Mouse (Mus musculus) frontal cortex, adult (tissue): ENCODE data around the gene Hscb.
"Not testable (repeated sequence)": the region's sequence is repeated elsewhere in the genome, so short reads cannot be mapped to it uniquely, and the experiment has no call there.

Experiments
- ATAC-seq: cut with Nextera tagmentation; 2 replicates; pipeline ENCODE4 v1.9.2; 2017; ENCODE audit warnings: mild to moderate bottlenecking, moderate library complexity, mixed read lengths; ENCODE audit not compliant: low TSS enrichment

Gene Hscb

GRCm38 (mm10) chr5:110839678-110840365 lies at the start of gene Hscb, which contains the start of gene Chek2:
Hscb (minus strand) TSS chr5:110839777.
Chek2 (plus strand) TSS chr5:110839979.
- peak; percentile 100 for ATAC-seq

GRCm38 (mm10) chr5:110888596-110888995 lies 49.0 kb upstream of the Hscb start:
- no peak for ATAC-seq

GRCm38 (mm10) chr5:110879584-110880374 lies 40.2 kb upstream of the Hscb start, which contains the start of gene Ttc28:
Ttc28 (plus strand) TSS chr5:110879803.
- ATAC-seq: peak; percentile 96

GRCm38 (mm10) chr5:110879042-110879441 lies 39.5 kb upstream of the Hscb start:
- ATAC-seq: no peak

GRCm38 (mm10) chr5:110878526-110878925 lies 38.9 kb upstream of the Hscb start:
- ATAC-seq: not testable (repeated sequence)

- no peak for ATAC-seq
Measured at GRCm38 (mm10) chr5:110877666-110878505, 38.3 kb upstream of the Hscb start.

DNA sequence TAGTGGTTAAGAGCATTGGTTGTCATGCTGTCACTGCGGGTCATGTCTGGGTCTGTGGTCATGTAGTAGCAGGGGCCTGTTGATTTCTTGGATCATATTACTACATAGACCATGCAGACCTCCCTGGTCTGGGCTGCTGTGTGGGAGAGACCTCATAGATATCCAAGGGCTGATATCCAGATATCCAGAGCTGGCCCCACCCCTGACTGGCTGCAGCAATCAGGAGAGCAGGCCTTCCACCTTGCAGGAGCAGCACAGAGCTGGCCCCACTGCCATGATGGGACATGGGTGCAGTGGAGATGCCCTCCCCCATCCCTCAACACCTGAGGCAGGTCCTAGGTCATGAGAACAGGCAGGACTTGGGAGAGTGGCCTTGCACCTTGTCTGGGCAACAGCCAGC lies 35.7 kb upstream of the Hscb start:
- no peak for ATAC-seq

DNA sequence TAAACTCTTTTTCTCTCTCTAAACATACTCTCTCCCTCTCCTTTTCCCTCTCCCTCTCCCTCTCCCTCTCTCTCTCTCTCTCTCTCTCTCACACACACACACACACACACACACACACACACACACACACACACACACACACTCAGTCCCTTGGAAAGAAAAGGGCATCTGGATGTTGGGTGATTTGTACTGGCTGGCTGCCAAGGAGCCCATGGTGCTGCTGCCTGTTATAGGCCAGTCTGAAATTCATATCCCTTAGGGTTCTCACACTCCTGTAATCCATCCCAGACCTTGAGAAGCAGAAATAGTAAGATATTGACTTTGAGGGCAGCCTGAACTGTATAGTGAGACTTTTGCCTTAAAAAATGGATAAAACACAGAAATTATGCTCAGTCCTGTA lies 35.1 kb upstream of the Hscb start:
- ATAC-seq: no peak

GRCm38 (mm10) chr5:110873160-110873559 lies 33.6 kb upstream of the Hscb start:
- ATAC-seq: no peak

- ATAC-seq: no peak
Measured at GRCm38 (mm10) chr5:110869242-110869669, 29.7 kb upstream of the Hscb start.

GRCm38 (mm10) chr5:110868460-110868859 lies 28.9 kb upstream of the Hscb start:
- ATAC-seq: no peak

GRCm38 (mm10) chr5:110860445-110860844 lies 20.9 kb upstream of the Hscb start:
- ATAC-seq: no peak

DNA sequence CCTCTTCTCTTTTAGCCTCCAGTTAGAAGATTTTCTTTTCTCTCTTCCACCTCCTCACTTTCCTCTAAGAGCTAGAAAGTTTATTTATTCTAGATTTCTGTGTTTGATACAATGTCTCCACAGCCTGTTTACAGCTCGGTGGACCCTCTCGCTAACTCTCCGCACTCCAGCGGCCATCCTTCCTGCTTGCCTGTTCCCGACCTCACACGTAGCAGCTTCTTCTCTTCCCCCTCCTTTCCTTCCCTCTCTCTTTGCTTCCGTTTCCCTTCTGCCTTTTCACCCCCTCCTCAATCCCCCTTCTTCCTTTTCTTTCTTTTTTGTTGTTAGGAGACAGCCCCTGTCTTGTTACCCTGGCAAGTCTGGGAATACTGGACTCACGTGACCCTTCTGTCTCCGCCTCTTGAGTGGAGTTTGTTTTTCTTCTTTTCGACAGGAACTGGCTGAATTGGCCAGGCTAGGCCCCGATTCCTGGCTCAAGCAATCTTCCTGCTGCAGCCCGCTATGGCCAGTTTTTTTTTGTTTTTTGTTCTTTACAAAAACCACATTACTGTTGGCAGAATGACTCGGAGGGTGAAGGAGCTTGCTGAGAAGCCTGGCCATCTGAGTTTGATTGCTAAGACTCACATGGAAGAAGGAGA lies 19.6 kb upstream of the Hscb start:
- 0 out of 2 replicates have a peak, but pooled peaks have one; percentile 13 for ATAC-seq

DNA sequence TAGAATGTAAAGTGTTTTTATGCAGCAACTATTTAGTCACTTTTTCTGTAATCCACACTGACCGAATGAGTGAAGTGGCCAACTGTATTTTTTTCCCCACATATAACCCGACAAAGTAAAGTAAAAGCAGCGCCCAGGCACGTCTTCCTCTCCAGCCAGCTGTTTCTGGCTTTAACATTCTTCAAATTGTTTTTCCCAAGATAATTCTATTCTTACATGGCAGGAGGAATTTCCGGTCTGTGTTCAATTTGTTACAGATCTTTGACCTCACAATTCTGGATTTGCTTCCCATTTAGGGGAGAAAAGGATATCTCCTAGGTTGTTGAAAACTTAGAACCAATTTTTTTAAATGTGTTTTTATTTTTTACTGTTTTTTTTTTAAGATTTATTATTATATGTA lies 17.5 kb upstream of the Hscb start:
- ATAC-seq: no peak

DNA sequence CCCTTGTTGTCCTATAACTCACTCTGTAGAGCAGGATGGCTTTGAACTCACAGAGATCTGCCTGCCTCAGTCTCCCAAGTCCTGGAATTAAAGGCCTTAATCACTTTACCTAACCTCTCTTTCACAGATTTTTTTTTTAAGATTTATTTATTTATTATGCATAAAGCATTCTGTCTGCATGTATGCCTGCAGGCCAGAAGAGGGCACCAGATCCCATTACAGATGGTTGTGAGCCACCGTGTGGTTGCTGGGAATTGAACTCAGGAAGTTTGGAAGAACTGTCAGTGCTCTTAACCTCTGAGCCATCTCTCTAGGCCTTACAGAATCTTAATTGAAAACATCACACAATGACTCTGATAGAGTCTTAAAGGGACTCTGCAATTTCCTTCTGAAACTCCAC lies 13.4 kb upstream of the Hscb start:
- ATAC-seq: no peak

DNA sequence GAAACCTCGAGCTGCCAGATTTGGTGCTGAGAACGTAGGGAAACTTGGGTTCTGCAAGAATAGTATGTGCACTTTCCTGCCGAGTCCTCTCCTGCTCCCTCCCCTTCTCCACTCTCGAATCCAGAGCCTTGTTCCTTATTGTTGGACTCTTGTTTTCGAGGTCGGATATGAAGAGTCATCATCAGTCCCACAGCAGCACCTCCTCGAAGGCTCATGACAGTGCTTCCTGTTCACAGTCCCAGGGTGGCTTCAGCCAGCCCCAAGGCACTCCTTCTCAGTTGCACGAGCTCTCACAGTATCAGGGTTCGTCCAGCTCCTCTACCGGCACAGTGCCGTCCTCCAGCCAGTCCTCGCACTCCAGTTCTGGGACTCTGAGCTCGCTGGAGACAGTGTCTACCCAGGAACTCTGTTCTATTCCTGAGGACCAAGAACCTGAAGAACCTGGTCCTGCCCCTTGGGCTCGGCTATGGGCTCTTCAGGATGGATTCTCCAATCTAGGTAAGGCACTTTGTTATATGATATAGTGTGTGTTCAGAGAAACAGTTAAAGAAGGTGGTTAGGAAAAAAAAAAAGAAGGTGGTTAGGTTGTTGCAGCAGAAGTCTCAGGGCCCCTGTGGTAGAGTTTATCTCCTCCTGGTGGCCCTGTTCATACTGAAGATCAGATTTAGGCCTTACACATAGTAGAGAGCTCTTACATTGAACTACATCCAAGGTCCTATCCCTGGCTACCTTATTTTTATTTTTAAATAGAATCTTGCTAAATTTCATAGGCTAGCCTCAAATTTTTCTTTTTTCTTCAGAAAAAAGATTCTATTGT lies 1.7 kb upstream of the Hscb start:
- no peak for ATAC-seq

DNA sequence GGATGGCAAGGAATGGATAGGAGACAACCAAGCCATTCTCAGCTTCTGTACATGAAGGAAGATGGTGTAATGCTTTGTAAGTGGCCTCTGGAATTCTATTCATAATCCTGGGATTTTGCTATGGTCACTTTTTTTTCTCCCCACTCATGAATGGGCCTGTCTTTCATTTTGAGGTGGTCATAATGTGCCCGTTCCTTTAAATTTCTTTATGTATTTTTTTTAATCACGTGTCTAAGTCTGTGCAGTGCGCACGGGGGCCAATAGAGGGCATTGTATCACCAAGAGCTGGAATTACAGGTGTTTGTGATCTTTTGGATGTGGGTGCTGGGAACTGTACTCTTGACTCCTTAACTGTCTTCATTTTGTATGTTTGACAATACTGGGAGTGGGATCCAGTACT lies 888 bp upstream of the Hscb start:
- no peak for ATAC-seq

DNA sequence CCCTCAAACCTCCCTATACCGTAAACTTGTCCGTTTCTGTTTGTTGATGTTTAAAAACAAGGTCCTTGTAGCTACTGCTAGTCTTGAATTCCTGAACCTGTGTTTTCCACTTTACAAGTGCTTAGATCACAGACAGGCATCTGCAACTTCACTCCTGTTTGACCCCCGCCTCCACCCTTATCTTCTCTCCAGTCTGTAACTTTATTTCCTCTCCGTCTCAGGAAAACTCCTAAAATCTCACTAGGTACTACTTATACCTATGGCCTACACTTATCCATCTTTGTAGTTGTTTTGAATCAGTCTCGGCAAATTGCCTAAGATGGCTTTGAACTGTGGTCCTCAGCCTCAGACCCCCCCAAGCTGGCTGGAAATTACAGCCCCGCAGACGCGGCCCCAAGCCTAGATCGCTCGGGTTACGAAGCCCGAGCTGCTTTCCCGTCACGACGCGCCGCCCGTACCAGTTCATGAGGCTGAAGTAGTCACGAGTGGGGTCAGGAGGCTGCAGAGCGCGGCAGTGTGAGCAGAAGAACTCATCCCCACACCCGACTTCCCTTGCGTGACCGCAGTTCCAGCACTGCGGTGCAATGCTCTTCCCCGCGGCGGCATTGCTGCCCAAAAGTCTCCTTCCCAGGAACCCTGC lies 419 bp downstream of the Hscb start:
- ATAC-seq: no peak; the same call in 1 of the 2 replicates

DNA sequence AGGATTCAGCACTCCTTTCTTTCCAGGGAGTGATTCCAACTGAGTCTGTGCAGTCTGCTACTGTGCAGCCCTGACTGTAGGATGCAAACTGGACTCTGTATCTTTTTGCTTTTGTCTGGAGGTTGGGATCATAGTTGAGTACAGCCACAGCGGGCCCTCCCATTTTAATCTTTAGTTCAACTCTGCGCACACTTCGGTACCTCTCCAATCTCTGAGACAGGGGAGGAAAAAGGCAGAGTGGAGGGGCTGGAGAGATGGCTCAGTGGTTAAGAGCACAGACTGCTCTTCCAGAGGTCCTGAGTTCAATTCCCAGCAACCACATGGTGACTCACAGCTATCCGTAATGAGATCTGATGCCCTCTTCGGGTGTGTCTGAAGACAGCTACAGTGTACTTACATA lies 1.6 kb downstream of the Hscb start:
- not testable (repeated sequence) for ATAC-seq

- ATAC-seq: no peak
Measured at GRCm38 (mm10) chr5:110835959-110836358, 3.6 kb downstream of the Hscb start.
